In genomic region chr15:77835930-77836653, GRCm38 (mm10) we compare ENCODE assay signal across 8 mouse cellular contexts. TPM values are rescaled to one million over a fixed set of nuclear protein-coding genes. Genes with fewer than 3 reads are reported as not detected.
A peak's percentile ranks its signal among the peaks of the same experiment; 100 is the strongest.
DNase-seq lines count a peak whose midpoint lies in the region; ATAC-seq lines count a peak whose summit lies in the region.

No protein-coding gene starts in this region.

- DNase-seq in adrenal gland, adult (ENCODE audit: inconsistent age in 2 of 2, low spot score in 1 of 2) = peak; percentile 82 to 92
- no peak for DNase-seq in adrenal gland, postnatal 4 days (ENCODE audit: low spot score in 2 of 2)
- DNase-seq in midbrain, embryonic 14.5 days = no peak
- no peak for DNase-seq in right cerebral cortex, postnatal 10 days (ENCODE audit: low spot score in 2 of 2)
- no peak for DNase-seq in thymus, postnatal 0 days (ENCODE audit: low spot score)

- H3K4me3 ChIP-seq in midbrain, embryonic 13.5 days (replicated peaks) = no peak overlapping the region
- H3K4me3 ChIP-seq in midbrain, embryonic 14.5 days (replicated peaks; ENCODE audit: low read depth, low read length) = no peak overlapping the region
- H3K4me3 ChIP-seq in heart, embryonic 15.5 days = peak overlapping the region; percentile 3; the same call in 1 of the 2 replicates
- peak overlapping the region; percentile 17; the same call in 1 of the 2 replicates for H3K4me3 ChIP-seq in lung, embryonic 16.5 days (ENCODE audit: low read length)

- H3K36me3 ChIP-seq in midbrain, embryonic 13.5 days = no peaks in the 10 kb centered on the region
- H3K36me3 ChIP-seq in midbrain, embryonic 14.5 days (ENCODE audit: control insufficient read depth, insufficient read depth, low read length) = no peaks in the 10 kb centered on the region
- no peaks in the 10 kb centered on the region; the same call in 1 of the 2 replicates for H3K36me3 ChIP-seq in heart, embryonic 15.5 days
- H3K36me3 ChIP-seq in lung, embryonic 16.5 days (ENCODE audit: control insufficient read depth, insufficient read depth, low read length) = no peaks in the 10 kb centered on the region

- H3K9me3 ChIP-seq in midbrain, embryonic 13.5 days = no peaks in the 10 kb centered on the region
- no peaks in the 10 kb centered on the region for H3K9me3 ChIP-seq in midbrain, embryonic 14.5 days (ENCODE audit: control insufficient read depth, low read length)
- no peaks in the 10 kb centered on the region for H3K9me3 ChIP-seq in heart, embryonic 15.5 days (replicated peaks)
- no peaks in the 10 kb centered on the region for H3K9me3 ChIP-seq in lung, embryonic 16.5 days (ENCODE audit: control insufficient read depth, low read length)

- H3K4me2 ChIP-seq in midbrain, embryonic 13.5 days (replicated peaks) = no peak overlapping the region
- H3K4me2 ChIP-seq in midbrain, embryonic 14.5 days (ENCODE audit: low read length) = no peak overlapping the region
- peak overlapping the region; percentile 42 for H3K4me2 ChIP-seq in heart, embryonic 15.5 days
- peak overlapping the region; percentile 44 for H3K4me2 ChIP-seq in lung, embryonic 16.5 days (ENCODE audit: low read depth, low read length)

- 59% methylated on average over 9 of the region's 9 CpGs for WGBS in midbrain, embryonic 13.5 days
- 59% methylated on average over 9 of the region's 9 CpGs for WGBS in midbrain, embryonic 14.5 days
- WGBS in heart, embryonic 15.5 days = 20% methylated on average over 9 of the region's 9 CpGs
- WGBS in lung, embryonic 16.5 days = 27% methylated on average over 9 of the region's 9 CpGs

- H3K27me3 ChIP-seq in midbrain, embryonic 13.5 days = peaks cover 13% of the 10 kb centered on the region; the same call in 1 of the 2 replicates
- H3K27me3 ChIP-seq in midbrain, embryonic 14.5 days (ENCODE audit: control insufficient read depth, insufficient read depth, low read length) = 0 out of 2 replicates have a peak, but pooled peaks cover 2% of the 10 kb centered on the region
- no peaks in the 10 kb centered on the region for H3K27me3 ChIP-seq in heart, embryonic 15.5 days
- H3K27me3 ChIP-seq in lung, embryonic 16.5 days (ENCODE audit: control insufficient read depth, insufficient read depth, low read depth, low read length) = no peaks in the 10 kb centered on the region

- H3K27ac ChIP-seq in midbrain, embryonic 13.5 days = no peak overlapping the region
- H3K27ac ChIP-seq in midbrain, embryonic 14.5 days (replicated peaks; ENCODE audit: low read depth, low read length) = no peak overlapping the region
- peak overlapping the region; percentile 98 for H3K27ac ChIP-seq in heart, embryonic 15.5 days
- H3K27ac ChIP-seq in lung, embryonic 16.5 days (ENCODE audit: low read length) = peak overlapping the region; percentile 82

- no peak for ATAC-seq in midbrain, embryonic 13.5 days
- no peak for ATAC-seq in midbrain, embryonic 14.5 days (ENCODE audit: low FRiP score, low TSS enrichment)
- ATAC-seq in heart, embryonic 15.5 days (replicated peaks; ENCODE audit: insufficient number of reproducible peaks, insufficient read depth, low FRiP score, low read depth) = peak; percentile 72
- peak; percentile 63 for ATAC-seq in lung, embryonic 16.5 days (ENCODE audit: low read depth)

- peak overlapping the region; percentile 30; the same call in 1 of the 2 replicates for H3K9ac ChIP-seq in midbrain, embryonic 13.5 days (replicated peaks)
- no peak overlapping the region for H3K9ac ChIP-seq in midbrain, embryonic 14.5 days (replicated peaks; ENCODE audit: low read length)
- peak overlapping the region; percentile 10 for H3K9ac ChIP-seq in heart, embryonic 15.5 days
- H3K9ac ChIP-seq in lung, embryonic 16.5 days (ENCODE audit: low read length) = peak overlapping the region; percentile 47

- H3K4me1 ChIP-seq in midbrain, embryonic 13.5 days (replicated peaks) = peaks cover 49% of the 10 kb centered on the region
- peaks cover 20% of the 10 kb centered on the region for H3K4me1 ChIP-seq in midbrain, embryonic 14.5 days (ENCODE audit: control insufficient read depth, insufficient read depth, low read length)
- H3K4me1 ChIP-seq in heart, embryonic 15.5 days (replicated peaks) = peaks cover 86% of the 10 kb centered on the region
- peaks cover 91% of the 10 kb centered on the region for H3K4me1 ChIP-seq in lung, embryonic 16.5 days (replicated peaks; ENCODE audit: control insufficient read depth, insufficient read depth, low read length)

RNA-seq across cellular contexts. Expression of gene Myh9, which starts 5.9 kb away (rescaled TPM):
- 100 to 1,000 TPM; 251 to 311 TPM for total RNA-seq in adrenal gland, postnatal 4 days (2021)
- 11.8 and 14.1 TPM in 2 replicates for polyA plus RNA-seq in midbrain, embryonic 13.5 days (2015; fragmentation: Nextera tagmentation; extraction: Ambion mirVana)
- polyA plus RNA-seq in midbrain, embryonic 14.5 days (2014; fragmentation: Nextera tagmentation; extraction: Ambion mirVana) = 7.3 and 14.8 TPM in 2 replicates
- polyA plus RNA-seq in heart, embryonic 15.5 days (2015; fragmentation: Nextera tagmentation; extraction: Ambion mirVana) = 25.2 and 33.7 TPM in 2 replicates
- 71.7 and 77.6 TPM in 2 replicates for polyA plus RNA-seq in lung, embryonic 16.5 days (2015; fragmentation: Nextera tagmentation; extraction: Ambion mirVana)
- polyA plus RNA-seq in thymus, postnatal 0 days (2015; fragmentation: Nextera tagmentation; extraction: Ambion mirVana) = 62.3 and 71.0 TPM in 2 replicates

Comparison
In these comparisons a context has a peak if more than half of its experiments do, and no peak if none do; other contexts are left out.
1. DNase-seq: peak in adrenal gland, adult (2 of 2); none in adrenal gland, postnatal 4 days (0 of 2), midbrain, embryonic 14.5 days (single experiment), right cerebral cortex, postnatal 10 days (0 of 2) and thymus, postnatal 0 days (single experiment).
2. ATAC-seq: peak in heart, embryonic 15.5 days (single experiment) and lung, embryonic 16.5 days (single experiment); none in midbrain, embryonic 13.5 days (single experiment) and midbrain, embryonic 14.5 days (single experiment).
3. H3K27ac ChIP-seq: peak in heart, embryonic 15.5 days (single experiment) and lung, embryonic 16.5 days (single experiment); none in midbrain, embryonic 13.5 days (single experiment) and midbrain, embryonic 14.5 days (single experiment).
4. H3K4me2 ChIP-seq: peak in heart, embryonic 15.5 days (single experiment) and lung, embryonic 16.5 days (single experiment); none in midbrain, embryonic 13.5 days (single experiment) and midbrain, embryonic 14.5 days (single experiment).
5. H3K4me3 ChIP-seq: peak in heart, embryonic 15.5 days (single experiment) and lung, embryonic 16.5 days (single experiment); none in midbrain, embryonic 13.5 days (single experiment) and midbrain, embryonic 14.5 days (single experiment).